Comparison of ENCODE assay signal across 16 mouse cellular contexts in the genomic region with DNA sequence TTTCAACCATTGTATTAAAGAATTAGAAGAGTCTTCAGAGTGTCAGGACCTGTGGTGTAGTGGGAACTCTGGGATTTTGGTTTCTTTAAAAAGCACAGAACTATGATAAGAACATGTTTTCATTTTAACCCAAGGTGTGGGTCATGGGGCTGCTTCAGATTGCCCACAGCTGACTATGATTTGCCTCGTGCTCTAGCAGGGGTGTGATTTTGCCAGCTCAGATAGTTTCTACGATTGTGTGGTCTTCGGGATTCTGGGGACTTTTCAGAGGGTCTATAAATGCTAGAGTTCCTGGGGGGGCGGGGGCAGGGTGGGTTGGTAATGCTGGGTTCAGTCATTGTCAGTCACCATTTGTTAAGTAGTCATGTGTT.
"Had no signal": no experiment of that assay in that cellular context is flagged by ENCODE, and none has a peak within 500 bp of the region (broad histone marks: within the 10 kb centered on the region; RNA-seq: fewer than 3 reads in every experiment).

No protein-coding gene starts in this region.

- H3K36me3 ChIP-seq: liver, embryonic 13.5 days; neural tube, embryonic 12.5 days; neural tube, embryonic 15.5 days had no signal

- H3K27ac ChIP-seq: kidney, embryonic 15.5 days; liver, embryonic 13.5 days; neural tube, embryonic 12.5 days; neural tube, embryonic 15.5 days had no signal

- H3K9ac ChIP-seq: kidney, embryonic 15.5 days; liver, embryonic 13.5 days; neural tube, embryonic 12.5 days; neural tube, embryonic 15.5 days had no signal

- H3K4me3 ChIP-seq: kidney, embryonic 15.5 days; liver, embryonic 13.5 days; neural tube, embryonic 12.5 days; neural tube, embryonic 15.5 days had no signal

- DNase-seq: kidney, adult 2 months; kidney, postnatal 10 days; kidney, postnatal 36 days; liver, embryonic 13.5 days; lung, adult 2 months; midbrain, embryonic 14.5 days; right cerebral cortex, adult 18-20 months; right cerebral cortex, postnatal 14 days; right cerebral cortex, postnatal 4 days; thymus, adult 18-20 months; thymus, postnatal 25 days had no signal

- ATAC-seq: intestine, postnatal 0 days had no signal

- H3K27me3 ChIP-seq: kidney, embryonic 15.5 days; liver, embryonic 13.5 days; neural tube, embryonic 12.5 days; neural tube, embryonic 15.5 days had no signal

- H3K4me2 ChIP-seq: kidney, embryonic 15.5 days; liver, embryonic 13.5 days; midbrain, embryonic 11.5 days; neural tube, embryonic 12.5 days; neural tube, embryonic 15.5 days had no signal

- H3K9me3 ChIP-seq: kidney, embryonic 15.5 days; liver, embryonic 13.5 days; neural tube, embryonic 12.5 days; neural tube, embryonic 15.5 days had no signal
